Mouse (Mus musculus): ENCODE data around the gene Trim27.
A peak's percentile ranks its signal among the peaks of the same experiment; 100 is the strongest.

Trim27 gene

GRCm38 (mm10) chr13:21172241-21173027, 6.8 kb upstream of the Trim27 start:
- peak; percentile 37 to 63 for DNase-seq

GRCm38 (mm10) chr13:21173072-21173471, 6.2 kb upstream of the Trim27 start:
- peak; percentile 89 to 90 for DNase-seq

GRCm38 (mm10) chr13:21176733-21177132, 2.5 kb upstream of the Trim27 start:
- DNase-seq = no peak

DNA sequence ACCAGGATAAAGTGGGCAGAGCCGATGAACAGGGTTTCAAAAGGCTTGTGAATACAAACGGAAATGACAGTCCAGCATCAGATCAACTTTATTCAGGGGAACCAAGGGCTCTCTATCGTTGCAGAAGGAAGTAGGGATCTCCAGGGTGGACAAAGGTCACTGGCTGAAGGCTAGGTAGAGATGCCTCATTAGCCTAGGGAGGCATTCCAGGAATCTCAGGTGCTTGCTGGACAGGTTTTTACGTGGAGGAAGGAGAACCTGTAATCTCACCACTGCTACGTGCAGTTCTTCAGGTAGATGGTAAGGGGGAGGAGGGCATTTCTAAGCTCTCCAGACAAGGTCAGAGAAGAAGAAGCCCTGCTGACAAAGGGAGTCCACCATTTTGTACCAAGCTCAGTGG, 1.6 kb upstream of the Trim27 start:
- no peak for DNase-seq

DNA sequence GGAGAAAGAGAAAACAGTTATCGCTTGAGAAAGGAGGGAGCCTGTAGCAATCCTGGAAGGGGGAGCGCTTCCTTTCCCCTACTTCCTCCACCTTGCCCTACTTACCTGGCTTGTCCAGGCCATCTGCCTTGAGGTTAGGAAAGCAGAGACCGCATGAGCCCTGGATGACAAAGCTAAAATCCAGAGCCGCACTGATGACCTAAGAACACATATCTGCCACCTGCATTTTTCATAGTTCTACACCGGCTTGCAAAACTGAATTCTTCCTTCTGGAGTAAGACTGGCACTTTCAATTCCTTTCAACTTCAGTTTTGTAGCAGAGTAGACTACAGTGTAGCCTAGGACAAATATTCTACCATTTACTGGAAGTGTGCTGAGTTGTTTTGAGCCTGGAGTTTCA, 881 bp upstream of the Trim27 start:
- no peak for DNase-seq

DNA sequence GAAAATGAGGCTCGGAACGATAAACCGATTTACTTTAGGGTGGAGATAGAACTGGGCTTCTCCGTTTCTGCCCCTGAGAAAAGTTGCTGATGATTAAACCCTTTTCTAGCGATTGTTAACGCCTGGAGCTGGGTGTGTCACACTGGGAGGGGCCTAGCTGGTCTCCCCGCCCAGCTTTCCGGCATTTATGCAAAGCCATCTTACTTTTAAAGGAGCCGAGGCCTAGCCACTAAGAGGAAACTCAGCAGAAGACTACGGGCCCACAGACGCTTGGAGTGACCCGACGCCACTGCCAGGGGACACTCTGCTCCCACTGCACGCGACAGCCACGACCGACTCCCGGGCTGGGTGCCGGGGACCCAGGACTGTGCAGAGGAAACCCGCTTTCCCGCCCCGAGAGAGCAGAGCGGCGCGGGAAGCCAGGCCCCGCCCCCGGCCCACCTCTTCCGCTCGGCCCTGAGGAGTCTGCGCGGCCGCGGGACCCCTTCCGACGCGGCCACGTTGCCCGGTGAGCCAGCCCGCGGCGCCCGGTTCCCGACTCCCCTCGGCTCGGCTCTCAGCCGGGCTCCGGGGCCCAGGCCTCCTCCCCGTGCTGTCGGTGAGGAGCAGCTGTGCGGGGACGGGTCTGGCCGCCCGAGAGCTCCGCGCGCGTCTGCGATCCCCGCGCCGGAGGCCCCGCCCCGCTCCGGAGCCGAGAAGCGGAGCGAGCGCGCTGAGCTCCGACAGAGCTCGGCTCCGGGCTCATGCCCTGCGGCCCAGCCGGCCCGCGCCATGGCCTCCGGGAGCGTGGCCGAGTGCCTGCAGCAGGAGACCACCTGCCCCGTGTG, 692 bp downstream of the Trim27 start:
- DNase-seq = peak; percentile 90 to 91

- peak; percentile 75 to 76 for DNase-seq
Observed at GRCm38 (mm10) chr13:21180551-21181530, 1.6 kb downstream of the Trim27 start.

- DNase-seq = no peak
Observed at GRCm38 (mm10) chr13:21181996-21182395, 2.8 kb downstream of the Trim27 start.

GRCm38 (mm10) chr13:21183066-21183465, 3.8 kb downstream of the Trim27 start:
- DNase-seq = no peak

DNA sequence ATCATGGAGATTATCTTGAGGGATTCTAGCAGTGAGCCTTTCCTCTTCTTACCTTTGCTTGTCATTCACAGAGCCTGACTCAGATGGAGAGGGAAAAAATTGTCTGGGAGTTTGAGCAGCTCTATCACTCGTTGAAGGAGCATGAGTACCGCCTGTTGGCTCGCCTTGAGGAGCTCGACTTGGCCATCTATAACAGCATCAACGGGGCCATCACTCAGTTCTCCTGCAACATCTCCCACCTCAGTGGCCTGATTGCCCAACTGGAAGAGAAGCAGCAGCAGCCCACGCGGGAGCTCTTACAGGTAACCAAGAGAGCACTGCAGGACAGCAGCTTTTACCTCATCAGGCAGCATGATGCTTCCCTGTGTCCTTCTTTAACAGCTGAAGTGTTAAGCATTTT, 4.4 kb downstream of the Trim27 start:
- DNase-seq = no peak

- no peak for DNase-seq
Observed at GRCm38 (mm10) chr13:21185521-21185920, 6.3 kb downstream of the Trim27 start.

GRCm38 (mm10) chr13:21195406-21196228, 16.4 kb downstream of the Trim27 start:
- DNase-seq = no peak

- no peak for DNase-seq
Observed at GRCm38 (mm10) chr13:21197721-21198120, 18.5 kb downstream of the Trim27 start.

DNA sequence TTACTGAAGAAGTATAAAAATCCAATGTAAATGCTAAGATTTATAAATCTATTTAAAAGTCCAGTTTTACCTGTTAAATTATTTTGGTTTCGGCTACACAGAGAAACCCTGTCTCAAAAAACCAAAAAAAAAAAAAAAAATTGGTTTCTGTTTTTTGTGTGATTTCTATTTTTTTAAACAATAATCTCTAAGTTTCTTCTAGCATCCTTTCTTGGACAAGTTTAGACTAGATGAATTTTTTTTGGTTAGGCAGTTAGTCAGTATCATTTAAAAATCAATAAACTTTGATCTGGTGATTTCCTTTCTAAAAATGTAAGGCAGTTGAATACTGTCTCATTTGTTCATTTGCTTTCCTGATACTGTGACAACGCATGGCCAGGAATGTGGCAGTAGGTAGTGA, 19.1 kb downstream of the Trim27 start:
- no peak for DNase-seq

DNA sequence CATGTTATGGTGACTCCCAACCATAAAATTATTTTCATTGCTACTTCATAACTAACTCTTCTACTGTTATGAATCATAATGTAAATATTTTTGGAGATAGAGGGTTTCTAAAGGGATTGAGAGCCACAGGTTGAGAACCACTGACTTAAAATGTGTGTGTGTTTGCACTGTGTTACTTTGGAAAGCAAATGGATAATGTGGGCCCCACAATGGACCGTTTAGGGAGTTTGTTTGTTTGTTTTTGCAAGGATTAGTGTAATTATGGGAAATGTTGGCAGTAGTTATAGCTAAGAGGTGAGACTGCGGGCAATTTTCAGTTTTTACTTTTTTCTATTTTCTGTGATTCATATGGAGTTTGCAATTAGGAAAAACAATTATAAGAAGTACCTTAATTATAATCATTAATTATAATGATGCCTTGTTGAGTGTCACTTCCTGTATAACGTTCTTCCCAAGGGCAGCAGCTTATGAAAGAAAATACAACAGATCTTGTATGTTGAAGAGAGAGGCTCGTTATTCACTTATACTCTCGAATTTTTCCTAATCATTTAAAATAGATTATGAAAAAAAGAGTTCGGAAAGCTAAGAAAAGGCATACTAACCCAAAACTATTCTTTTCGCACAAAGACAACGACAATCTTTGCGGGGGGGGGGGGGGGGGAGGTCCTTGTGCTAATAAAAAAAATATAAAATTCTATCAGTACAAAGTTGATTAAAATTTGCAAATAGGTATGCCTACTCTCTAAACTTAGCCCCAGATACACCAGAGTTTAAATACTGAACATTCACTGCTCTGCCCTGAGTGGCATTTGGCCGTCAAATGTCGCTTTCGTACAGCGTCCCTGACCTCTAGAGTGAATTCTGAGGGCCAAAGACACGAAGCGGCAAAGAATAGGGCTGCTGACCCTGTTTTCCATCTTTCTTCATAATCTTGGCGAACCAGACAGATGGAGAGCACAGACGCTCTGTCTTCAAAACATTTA, 20.1 kb downstream of the Trim27 start:
- no peak for DNase-seq

- peak; percentile 89 to 95 for DNase-seq
Observed at GRCm38 (mm10) chr13:21200043-21200999, 21.1 kb downstream of the Trim27 start.

- peak in 1 of 2 experiments; percentile 59 for DNase-seq
Observed at GRCm38 (mm10) chr13:21215275-21215983, 36.2 kb downstream of the Trim27 start.

- no peak for DNase-seq
Observed at GRCm38 (mm10) chr13:21216781-21217180, 37.5 kb downstream of the Trim27 start.

All from lung, postnatal 4 days (tissue).